Mouse (Mus musculus) midbrain, embryonic 10.5 days (tissue): ENCODE results near the gene Plxna4. TPM values are rescaled to one million over a fixed set of nuclear protein-coding genes. Genes with fewer than 3 reads are reported as not detected.
A peak's percentile ranks its signal among the peaks of the same experiment; 100 is the strongest.

ENCODE experiments used
- DNase-seq: peaks from one replicate; pipeline ENCODE4 v3.0.0-alpha.2; 2017; ENCODE audit warnings: low spot score
- H3K27ac ChIP-seq: fragments of 300-500 bp; sonication (generic); replicated peaks from 2 replicates; pipeline ENCODE4 v1.5.1; 2016; ENCODE audit warnings: mild to moderate bottlenecking
- H3K27me3 ChIP-seq: fragments of 300-500 bp; sonication (generic); 2 replicates; pipeline ENCODE4 v1.6.1; 2016; ENCODE audit warnings: low read depth, mild to moderate bottlenecking; ENCODE audit not compliant: poor library complexity, severe bottlenecking
- H3K36me3 ChIP-seq: fragments of 300-500 bp; sonication (generic); 2 replicates; pipeline ENCODE4 v1.6.1; 2016; ENCODE audit warnings: mild to moderate bottlenecking, moderate library complexity
- H3K4me1 ChIP-seq: fragments of 300-500 bp; sonication (generic); 2 replicates; pipeline ENCODE4 v1.6.1; 2016
- H3K4me3 ChIP-seq: fragments of 300-500 bp; sonication (generic); 2 replicates; pipeline ENCODE4 v1.5.1; 2016; ENCODE audit warnings: mild to moderate bottlenecking, moderate library complexity
- H3K9me3 ChIP-seq: fragments of 300-500 bp; sonication (generic); replicated peaks from 2 replicates; pipeline ENCODE4 v1.6.1; 2016; ENCODE audit warnings: mild to moderate bottlenecking
- WGBS: fragments of 180-500 bp; shearing (Covaris S2); methylation state at CpG from one replicate; pipeline ENCODE4 v1.1.7; 2016; 5-methylcytosine and 5-hydroxymethylcytosine counted together
- polyA plus RNA-seq: library from polyadenylated mRNA; unstranded; fragments of >200 nt; fragmentation: Nextera tagmentation; extraction: Ambion mirVana; gene quantifications from 2 replicates; pipeline ENCODE4 v1.2.1, GENCODE M21; 2016

Plxna4 gene
- polyA plus RNA-seq = 1.2 and 1.6 TPM in 2 replicates

- Histone ChIP-seq H3K27me3 (peaks cover 85% of the 10 kb centered on the region), H3K27ac (peak within 1 kb of the TSS; percentile 86), H3K4me1 (peaks cover 51% of the 10 kb centered on the region), H3K4me3 (peak within 1 kb of the TSS; percentile 89), H3K9me3 (no peaks in the 10 kb centered on the region), H3K36me3 (no peaks in the 10 kb centered on the region)
- under 1% methylated on average over 43 of the region's 55 CpGs for WGBS
- peak; percentile 85 for DNase-seq
These were observed at the start of gene Plxna4 for GRCm38 (mm10) chr6:32588056-32588671. Plxna4 (minus strand) TSS chr6:32588192.

- Histone ChIP-seq H3K27me3 (no peaks in the 10 kb centered on the region), H3K4me3 (no peak overlapping the region), H3K36me3 (no peaks in the 10 kb centered on the region), H3K27ac (no peak overlapping the region), H3K4me1 (no peaks in the 10 kb centered on the region), H3K9me3 (no peaks in the 10 kb centered on the region)
- 83% methylated on average over 6 of the region's 6 CpGs for WGBS
- no peak for DNase-seq
These were observed 49.7 kb upstream of the Plxna4 start for GRCm38 (mm10) chr6:32637568-32638183.

GRCm38 (mm10) chr6:32610712-32611111 is 22.7 kb upstream of the Plxna4 start:
- Histone ChIP-seq H3K4me3 (no peak overlapping the region), H3K4me1 (peaks cover 7% of the 10 kb centered on the region; the same call in 1 of the 2 replicates), H3K27me3 (no peaks in the 10 kb centered on the region), H3K36me3 (no peaks in the 10 kb centered on the region), H3K27ac (no peak overlapping the region), H3K9me3 (no peaks in the 10 kb centered on the region)
- no peak for DNase-seq

GRCm38 (mm10) chr6:32606787-32607186 is 18.8 kb upstream of the Plxna4 start:
- no peaks in the 10 kb centered on the region for H3K9me3 ChIP-seq
- no peak for DNase-seq
- 77% methylated on average over 3 of the region's 3 CpGs for WGBS
- H3K4me3 ChIP-seq = no peak overlapping the region
- no peaks in the 10 kb centered on the region for H3K36me3 ChIP-seq
- H3K4me1 ChIP-seq = peaks cover 11% of the 10 kb centered on the region; the same call in 1 of the 2 replicates
- H3K27me3 ChIP-seq = no peaks in the 10 kb centered on the region
- H3K27ac ChIP-seq = no peak overlapping the region

- Histone ChIP-seq H3K27ac (no peak overlapping the region), H3K27me3 (no peaks in the 10 kb centered on the region), H3K4me1 (peaks cover 11% of the 10 kb centered on the region; the same call in 1 of the 2 replicates), H3K4me3 (no peak overlapping the region), H3K36me3 (no peaks in the 10 kb centered on the region), H3K9me3 (no peaks in the 10 kb centered on the region)
- no peak for DNase-seq
- 27% methylated on average over 3 of the region's 3 CpGs for WGBS
These were observed 17.6 kb upstream of the Plxna4 start for GRCm38 (mm10) chr6:32605581-32605980.

- Histone ChIP-seq H3K4me1 (peaks cover 11% of the 10 kb centered on the region; the same call in 1 of the 2 replicates), H3K27ac (no peak overlapping the region), H3K27me3 (no peaks in the 10 kb centered on the region), H3K9me3 (no peaks in the 10 kb centered on the region), H3K4me3 (no peak overlapping the region), H3K36me3 (no peaks in the 10 kb centered on the region)
- WGBS = 84% methylated on average over 4 of the region's 4 CpGs
- no peak for DNase-seq
These were observed 16.9 kb upstream of the Plxna4 start for GRCm38 (mm10) chr6:32604901-32605300.

- 86% methylated on average over 2 of the region's 2 CpGs for WGBS
- Histone ChIP-seq H3K9me3 (no peaks in the 10 kb centered on the region), H3K4me3 (no peak overlapping the region), H3K4me1 (peaks cover 11% of the 10 kb centered on the region; the same call in 1 of the 2 replicates), H3K36me3 (no peaks in the 10 kb centered on the region), H3K27me3 (no peaks in the 10 kb centered on the region), H3K27ac (no peak overlapping the region)
- DNase-seq = no peak
These were observed 14.1 kb upstream of the Plxna4 start for GRCm38 (mm10) chr6:32602130-32602529.

- Histone ChIP-seq H3K36me3 (no peaks in the 10 kb centered on the region), H3K4me1 (peaks cover 10% of the 10 kb centered on the region; the same call in 1 of the 2 replicates), H3K9me3 (no peaks in the 10 kb centered on the region), H3K27me3 (no peaks in the 10 kb centered on the region), H3K27ac (no peak overlapping the region), H3K4me3 (no peak overlapping the region)
- no peak for DNase-seq
- WGBS = 87% methylated on average over 2 of the region's 2 CpGs
These were observed 13.3 kb upstream of the Plxna4 start for GRCm38 (mm10) chr6:32601306-32601705.

GRCm38 (mm10) chr6:32595591-32595990 is 7.6 kb upstream of the Plxna4 start:
- H3K27ac ChIP-seq = no peak overlapping the region
- no peaks in the 10 kb centered on the region for H3K4me1 ChIP-seq
- no peaks in the 10 kb centered on the region for H3K9me3 ChIP-seq
- no peaks in the 10 kb centered on the region for H3K36me3 ChIP-seq
- DNase-seq = no peak
- peaks cover 14% of the 10 kb centered on the region for H3K27me3 ChIP-seq
- 56% methylated on average over 3 of the region's 3 CpGs for WGBS
- no peak overlapping the region for H3K4me3 ChIP-seq

- Histone ChIP-seq H3K9me3 (no peaks in the 10 kb centered on the region), H3K36me3 (no peaks in the 10 kb centered on the region), H3K27me3 (peaks cover 56% of the 10 kb centered on the region), H3K27ac (no peak overlapping the region), H3K4me1 (peaks cover 21% of the 10 kb centered on the region), H3K4me3 (no peak overlapping the region)
- WGBS = 41% methylated on average over 13 of the region's 13 CpGs
- DNase-seq = peak; percentile 71
These were observed 3.2 kb upstream of the Plxna4 start for GRCm38 (mm10) chr6:32590979-32591758.

- Histone ChIP-seq H3K4me1 (peaks cover 36% of the 10 kb centered on the region), H3K27me3 (peaks cover 71% of the 10 kb centered on the region), H3K4me3 (no peak overlapping the region), H3K9me3 (no peaks in the 10 kb centered on the region), H3K27ac (no peak overlapping the region), H3K36me3 (no peaks in the 10 kb centered on the region)
- DNase-seq = no peak
- 81% methylated on average over 4 of the region's 4 CpGs for whole genome bisulfite sequencing
These were observed 1.6 kb upstream of the Plxna4 start for GRCm38 (mm10) chr6:32589632-32590031.

GRCm38 (mm10) chr6:32587136-32588009 is 619 bp downstream of the Plxna4 start:
- H3K36me3 ChIP-seq = no peaks in the 10 kb centered on the region
- no peaks in the 10 kb centered on the region for H3K9me3 ChIP-seq
- H3K27me3 ChIP-seq = peaks cover 90% of the 10 kb centered on the region
- H3K27ac ChIP-seq = peak overlapping the region; percentile 86
- H3K4me3 ChIP-seq = peak overlapping the region; percentile 89
- peaks cover 59% of the 10 kb centered on the region for H3K4me1 ChIP-seq
- DNase-seq = peak; percentile 65
- WGBS = under 1% methylated on average over 82 of the region's 82 CpGs
